In genomic region chr11:61494129-61494997, GRCm38 (mm10) we compare ENCODE assay signal across 8 mouse cellular contexts. TPM values are rescaled to one million over a fixed set of nuclear protein-coding genes. Genes with fewer than 3 reads are reported as not detected.
DNase-seq lines count a peak whose midpoint lies in the region; ATAC-seq and TF ChIP-seq lines count a peak whose summit lies in the region.

Mapk7 (minus strand) TSS chr11:61494406.

- H3K27ac ChIP-seq in forebrain, embryonic 15.5 days (replicated peaks), result peak within 1 kb of the TSS; percentile 94
- peak within 1 kb of the TSS; percentile 94 for H3K27ac ChIP-seq in layer of hippocampus, adult 2 months
- peak within 1 kb of the TSS; percentile 84 for H3K27ac ChIP-seq in lung, embryonic 15.5 days

- under 1% methylated on average over 62 of the region's 62 CpGs for WGBS in forebrain, embryonic 15.5 days
- under 1% methylated on average over 61 of the region's 62 CpGs for WGBS in lung, embryonic 15.5 days

- H3K4me3 ChIP-seq in G1E (ENCODE audit: low read depth, low read length), result peak within 1 kb of the TSS; percentile 88
- peak within 1 kb of the TSS; percentile 77 for H3K4me3 ChIP-seq in forebrain, embryonic 15.5 days
- peak within 1 kb of the TSS; percentile 82 for H3K4me3 ChIP-seq in layer of hippocampus, adult 2 months
- peak within 1 kb of the TSS; percentile 92 for H3K4me3 ChIP-seq in lung, embryonic 15.5 days

- H3K4me1 ChIP-seq in G1E (ENCODE audit: insufficient read depth, low read depth, low read length), result peaks cover 34% of the 10 kb centered on the region
- peaks cover 43% of the 10 kb centered on the region for H3K4me1 ChIP-seq in forebrain, embryonic 15.5 days
- H3K4me1 ChIP-seq in lung, embryonic 15.5 days, result peaks cover 37% of the 10 kb centered on the region

- intact Hi-C loops in heart, postnatal 25 days (cut with DNase I), result loop anchor here (10.0 kb wide), 1 partner anchor 320 kb away; the partner anchor contains the start of gene Usp22

- TF ChIP-seq CTCF in G1E (IDR thresholded peaks at IDR 0.05; ENCODE audit: low read depth, low read length), result no peak
- TF ChIP-seq CTCF in layer of hippocampus, adult 2 months (conservative IDR thresholded peaks at IDR 0.05), result no peak

- H3K9me3 ChIP-seq in G1E (replicated peaks), result no peaks in the 10 kb centered on the region
- H3K9me3 ChIP-seq in forebrain, embryonic 15.5 days, result no peaks in the 10 kb centered on the region
- H3K9me3 ChIP-seq in lung, embryonic 15.5 days, result no peaks in the 10 kb centered on the region

- H3K9ac ChIP-seq in forebrain, embryonic 15.5 days (replicated peaks), result peak within 1 kb of the TSS; percentile 89
- H3K9ac ChIP-seq in lung, embryonic 15.5 days, result peak within 1 kb of the TSS; percentile 85

- peak within 1 kb of the TSS; percentile 73 for H3K4me2 ChIP-seq in forebrain, embryonic 15.5 days (replicated peaks)
- peak within 1 kb of the TSS; percentile 76 for H3K4me2 ChIP-seq in lung, embryonic 15.5 days

- ATAC-seq in G1E (ENCODE audit: extremely low read depth, insufficient number of reproducible peaks, low FRiP score, poor library complexity, severe bottlenecking), result peak; percentile 81
- ATAC-seq in forebrain, embryonic 15.5 days (replicated peaks), result peak; percentile 98
- ATAC-seq in lung, embryonic 15.5 days (ENCODE audit: borderline replicate concordance, extremely low read depth, low FRiP score, low TSS enrichment), result peak; percentile 93

- peaks cover 37% of the 10 kb centered on the region for H3K36me3 ChIP-seq in G1E (replicated peaks)
- peaks cover 32% of the 10 kb centered on the region for H3K36me3 ChIP-seq in forebrain, embryonic 15.5 days
- peaks cover 33% of the 10 kb centered on the region for H3K36me3 ChIP-seq in lung, embryonic 15.5 days

- H3K27me3 ChIP-seq in G1E (ENCODE audit: insufficient read depth, low read length), result no peaks in the 10 kb centered on the region
- H3K27me3 ChIP-seq in forebrain, embryonic 15.5 days, result no peaks in the 10 kb centered on the region
- H3K27me3 ChIP-seq in lung, embryonic 15.5 days, result no peaks in the 10 kb centered on the region

- peak; percentile 99 for DNase-seq in G1E (ENCODE audit: low spot score)
- peak; percentile 97 for DNase-seq in cerebellum, adult 11-12 months
- DNase-seq in heart, postnatal 25 days (ENCODE audit: low spot score), result peak; percentile 95
- peak; percentile 95 for DNase-seq in layer of hippocampus, adult 2 months (ENCODE audit: low spot score in 2 of 2)
- peak; percentile 97 for DNase-seq in ovary, adult 18-20 months (ENCODE audit: low spot score)
- peak; percentile 100 for DNase-seq in thymus, postnatal 0 days (ENCODE audit: low spot score)

RNA-seq across cellular contexts. Expression of gene Mapk7, which starts in this region (rescaled TPM):
- total RNA-seq in G1E (2014; fragmentation: Nextera tagmentation), result 12.4 and 13.7 TPM in 2 replicates
- total RNA-seq in G1E (2017), result 8.3 and 12.7 TPM in 2 replicates
- 32.3 and 33.1 TPM in 2 replicates for polyA plus RNA-seq in G1E (2012)
- 109 and 117 TPM in 2 replicates for polyA plus RNA-seq in forebrain, embryonic 15.5 days (2015; fragmentation: Nextera tagmentation; extraction: Ambion mirVana)
- total RNA-seq in heart, postnatal 25 days (2021), result 1 to 10 TPM; 6.0 to 7.7 TPM
- total RNA-seq in layer of hippocampus, adult 2 months (2021), result 10 to 100 TPM; 26.2 to 28.5 TPM
- polyA plus RNA-seq in lung, embryonic 15.5 days (2015; fragmentation: Nextera tagmentation; extraction: Ambion mirVana), result 61.7 and 66.0 TPM in 2 replicates
- 26.0 and 26.2 TPM in 2 replicates for polyA plus RNA-seq in thymus, postnatal 0 days (2015; fragmentation: Nextera tagmentation; extraction: Ambion mirVana)

Comparison
In these comparisons a context has a peak if more than half of its experiments do, and no peak if none do; other contexts are left out.
1. Peak in every context shown above with its lines: DNase-seq, ATAC-seq, H3K4me3 ChIP-seq and H3K27ac ChIP-seq.